Mouse (Mus musculus) gastrocnemius, postnatal 10 days (tissue): ENCODE results near the gene Coa7. TPM values are rescaled to one million over a fixed set of nuclear protein-coding genes. Genes with fewer than 3 reads are reported as not detected.

ENCODE experiments used
- DNase-seq: peaks from one replicate; pipeline ENCODE4 v3.0.0; 2021; ENCODE audit warnings: mixed read lengths
- long read RNA-seq, 2 experiments: library from polyadenylated mRNA; stranded (forward); transcript quantifications; one replicate each; pipeline ENCODE4 v2.0.0; 2021
- total RNA-seq, 2 experiments: library from RNA; stranded (reverse); gene quantifications; 2 replicates each; pipeline ENCODE4 v1.2.3; 2021

The Coa7 gene
- total RNA-seq = 10 to 100 TPM; 21.7 to 24.4 TPM
- long read RNA-seq, experiment 1, transcript Coa7-202 (3 exons, 3,714 nt) = major isoform, 20 of 21 reads
- long read RNA-seq, experiment 1, partial matches to known transcripts = 0 of 21 reads
- long read RNA-seq, experiment 1, other reads (novel, unspliced or antisense) = 1 of 21 reads
- long read RNA-seq, experiment 2, transcript Coa7-202 (3 exons, 3,714 nt) = major isoform, 7 of 9 reads
- long read RNA-seq, experiment 2, partial matches to known transcripts = 0 of 9 reads
- long read RNA-seq, experiment 2, other reads (novel, unspliced or antisense) = 1 of 9 reads

- peak; percentile 98 for DNase-seq
These were observed at the start of gene Coa7 for GRCm38 (mm10) chr4:108327730-108328484. Coa7 (plus strand) TSS chr4:108328140.

- peak; percentile 15 for DNase-seq
These were observed 27.7 kb upstream of the Coa7 start for GRCm38 (mm10) chr4:108300266-108300665.

- DNase-seq = peak; percentile 92
These were observed 27.1 kb upstream of the Coa7 start, which contains the start of gene Zyg11b for GRCm38 (mm10) chr4:108300670-108301373. Zyg11b (minus strand) TSS chr4:108301096.

DNA sequence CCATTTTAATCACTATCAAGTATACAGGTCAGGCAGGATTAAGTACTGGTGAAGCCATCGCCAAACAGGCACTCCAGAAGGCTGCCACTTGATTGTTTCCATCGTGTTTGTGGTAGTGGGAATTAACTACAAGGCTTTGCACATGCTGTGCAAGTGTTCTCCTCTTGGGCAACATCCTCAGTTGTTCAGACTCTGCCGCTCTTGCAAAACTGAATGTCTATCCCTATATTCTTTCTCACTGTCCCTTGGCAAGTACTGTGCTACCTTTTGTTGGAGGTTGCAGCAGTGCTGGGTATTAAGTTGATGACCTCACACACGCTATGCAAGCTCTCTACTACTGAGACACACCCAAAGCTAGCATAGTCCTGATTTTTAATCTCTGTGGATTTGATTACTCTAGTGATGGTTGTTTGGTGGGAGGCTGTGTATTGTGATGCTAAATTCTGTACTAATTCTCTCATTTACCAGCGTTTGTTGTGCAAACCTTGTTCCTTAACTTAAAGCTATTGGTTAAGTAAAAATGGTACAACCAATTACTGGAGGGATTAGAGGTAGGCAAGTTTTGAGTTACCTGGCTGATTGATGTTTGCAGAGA, 25.5 kb upstream of the Coa7 start:
- no peak for DNase-seq

- no peak for DNase-seq
These were observed 17.2 kb upstream of the Coa7 start for GRCm38 (mm10) chr4:108310706-108311105.

GRCm38 (mm10) chr4:108314041-108314440, 13.9 kb upstream of the Coa7 start:
- no peak for DNase-seq

- no peak for DNase-seq
These were observed 10.0 kb upstream of the Coa7 start for GRCm38 (mm10) chr4:108317656-108318605.

- DNase-seq = no peak
These were observed 9.0 kb upstream of the Coa7 start for GRCm38 (mm10) chr4:108318649-108319615.

- DNase-seq = no peak
These were observed 8.2 kb upstream of the Coa7 start for GRCm38 (mm10) chr4:108319747-108320146.

DNA sequence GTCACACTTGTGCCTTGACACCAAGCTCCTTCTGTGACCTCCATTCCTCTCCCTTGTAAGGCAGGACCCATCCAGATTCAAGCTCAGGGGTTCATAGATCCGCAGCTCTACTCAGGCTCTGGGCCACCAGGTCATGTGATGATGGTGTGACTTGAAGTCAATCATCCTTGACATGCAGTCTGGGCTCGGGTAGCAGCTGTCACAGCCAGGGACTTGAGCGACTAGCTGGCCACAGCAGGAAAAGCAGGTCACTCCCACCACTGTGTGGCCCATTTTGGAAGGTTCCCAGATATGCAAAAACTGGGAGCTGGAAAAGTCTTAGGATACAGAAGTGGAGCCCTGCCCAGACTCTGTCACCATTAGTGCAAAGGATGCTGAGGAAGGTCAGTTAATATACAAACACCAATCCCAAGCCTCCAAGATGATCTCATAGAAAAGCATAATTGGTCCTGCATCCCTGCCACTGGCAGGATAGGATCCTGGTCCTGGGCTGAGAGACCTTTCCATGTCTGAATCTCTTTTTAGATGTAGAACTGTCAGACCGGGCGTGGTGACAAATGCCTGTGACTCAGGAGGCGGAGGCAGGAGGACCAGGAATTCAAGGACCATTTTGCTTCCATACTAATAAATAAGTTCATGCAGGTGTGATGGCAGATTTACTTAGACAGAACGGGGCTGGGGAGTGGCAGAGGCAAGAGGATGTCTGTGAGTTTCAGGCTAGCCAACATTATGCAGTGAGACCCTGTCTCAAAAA, 7.1 kb upstream of the Coa7 start:
- DNase-seq = no peak

DNA sequence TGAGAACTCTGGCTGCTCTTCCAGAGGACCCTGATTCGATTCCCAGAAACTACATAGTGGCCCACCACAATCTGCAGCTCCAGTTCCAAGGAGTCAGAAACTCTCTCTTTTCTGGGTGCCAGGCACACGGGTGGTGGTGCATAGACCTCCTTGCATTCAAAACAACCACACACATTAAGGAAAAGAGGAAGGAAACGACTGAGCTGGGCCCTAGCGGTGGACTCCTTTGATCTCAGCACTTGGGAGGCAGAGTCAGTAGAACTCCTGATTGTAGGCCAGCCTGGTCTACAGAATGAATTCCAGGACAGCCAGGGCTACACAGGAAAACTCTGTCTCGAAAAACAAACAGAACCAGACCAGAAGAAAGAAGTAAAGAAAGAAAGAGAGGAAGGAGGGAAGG, 4.4 kb upstream of the Coa7 start:
- DNase-seq = no peak

DNA sequence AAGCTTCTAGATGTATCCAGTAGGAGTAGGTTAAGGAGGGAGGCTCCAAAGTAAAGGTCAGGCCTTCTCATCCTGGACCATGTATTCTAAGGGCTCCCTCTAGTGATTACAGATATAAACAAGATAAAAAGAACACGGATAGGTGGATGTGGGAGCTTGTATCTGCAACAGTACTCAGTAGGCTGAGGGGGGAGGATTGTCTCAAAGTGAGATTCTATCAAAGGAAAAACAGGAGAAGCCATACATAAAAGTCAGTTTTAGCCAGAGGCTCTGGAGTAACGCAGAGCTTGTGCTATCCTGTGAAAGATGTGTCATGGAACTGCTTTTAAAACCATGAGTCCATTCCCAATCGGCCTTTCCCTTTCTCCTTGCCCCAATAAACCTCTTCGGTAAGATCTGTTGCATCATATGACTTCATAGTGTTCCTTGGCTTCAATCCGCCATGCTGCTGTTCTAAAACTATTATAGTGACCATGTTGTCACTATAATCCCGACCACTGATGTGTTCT, 815 bp upstream of the Coa7 start:
- DNase-seq = no peak

- no peak for DNase-seq
These were observed 1.9 kb downstream of the Coa7 start for GRCm38 (mm10) chr4:108329840-108330239.

DNA sequence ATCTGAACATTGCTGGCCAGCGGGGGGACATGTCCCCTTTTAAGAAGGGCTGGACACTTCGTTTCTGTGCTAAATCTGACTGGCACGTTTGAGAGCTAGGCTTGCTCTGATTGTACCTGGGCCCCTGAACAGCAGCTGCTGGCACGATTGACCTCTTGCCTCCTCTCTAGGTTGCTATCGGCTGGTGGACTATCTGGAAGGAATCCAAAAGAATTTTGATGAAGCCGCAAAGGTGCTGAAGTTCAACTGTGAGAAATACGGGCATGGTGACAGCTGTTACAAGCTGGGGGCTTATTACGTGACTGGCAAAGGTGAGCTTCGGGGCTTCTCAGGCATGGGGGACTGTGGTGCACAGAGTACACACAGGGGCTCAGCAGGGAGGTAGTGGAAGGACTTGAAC, 4.1 kb downstream of the Coa7 start:
- no peak for DNase-seq

DNA sequence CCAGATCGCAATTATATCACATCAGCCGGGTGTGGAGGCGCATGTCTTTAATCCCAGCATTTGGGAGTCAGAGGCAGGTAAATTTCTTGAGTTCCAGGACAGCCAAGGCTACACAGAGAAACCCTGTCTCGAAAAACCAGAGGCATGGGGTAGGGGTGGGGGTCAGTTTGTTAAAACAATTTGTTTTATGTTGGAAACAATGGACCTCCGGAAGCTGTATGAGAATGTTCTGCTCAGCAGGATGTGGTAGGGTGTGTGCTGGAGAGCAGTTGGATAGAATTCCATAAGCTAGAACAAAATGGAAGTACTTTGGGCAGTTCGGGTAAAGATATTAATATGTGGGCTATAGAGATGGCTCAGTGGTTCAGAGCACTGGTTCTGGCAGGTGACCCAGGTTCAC, 7.5 kb downstream of the Coa7 start:
- DNase-seq = no peak

DNA sequence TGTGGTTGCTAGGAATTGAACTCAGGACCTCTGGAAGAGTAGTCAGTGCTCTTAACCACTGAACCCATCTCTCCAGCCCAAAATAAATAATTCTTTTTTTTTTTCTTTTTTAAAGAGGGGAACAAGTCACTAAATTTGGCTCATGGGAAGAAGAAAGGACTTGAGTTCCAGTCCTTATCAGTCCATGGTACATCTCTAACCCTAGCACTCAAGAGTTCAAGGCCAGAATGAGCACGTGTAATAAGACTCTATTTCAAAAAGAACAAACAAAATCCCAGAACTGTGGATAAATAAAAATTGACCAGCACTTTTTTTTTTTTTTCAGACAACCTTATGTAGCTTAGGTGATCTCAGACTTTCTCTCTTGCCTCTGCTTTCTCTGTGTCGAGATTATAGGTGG, 8.8 kb downstream of the Coa7 start:
- DNase-seq = no peak

DNA sequence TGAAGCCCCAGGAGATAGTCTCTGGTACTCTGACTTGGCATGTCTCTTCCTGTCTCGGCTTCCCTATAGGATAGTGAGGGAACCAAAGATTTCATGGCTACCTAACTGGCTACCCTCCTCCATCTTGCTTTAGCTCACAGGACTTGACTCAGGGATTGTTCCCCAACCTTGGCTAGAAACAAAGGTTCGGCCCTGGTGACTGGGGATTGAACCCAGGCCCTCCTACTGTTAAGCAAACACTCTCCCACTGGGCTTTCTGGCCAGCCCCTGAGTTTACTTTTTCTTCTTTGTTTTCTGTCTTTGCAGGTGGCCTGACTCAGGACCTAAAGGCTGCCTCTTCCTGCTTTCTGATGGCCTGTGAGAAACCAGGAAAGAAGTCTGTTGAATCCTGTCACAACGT, 9.9 kb downstream of the Coa7 start:
- DNase-seq = no peak

GRCm38 (mm10) chr4:108338321-108338733, 10.4 kb downstream of the Coa7 start:
- DNase-seq = no peak

GRCm38 (mm10) chr4:108338811-108339210, 10.9 kb downstream of the Coa7 start:
- DNase-seq = no peak
